Mouse (Mus musculus) ES-E14 (cell line): ENCODE results near the gene Mipol1. TPM values are rescaled to one million over a fixed set of nuclear protein-coding genes. Genes with fewer than 3 reads are reported as not detected.
"Not testable (repeated sequence)": the region's sequence is repeated elsewhere in the genome, so short reads cannot be mapped to it uniquely, and the experiment has no call there.

Experiments used
- DNase-seq: peaks from one replicate; pipeline ENCODE4 v3.0.0-alpha.2; 2013; ENCODE audit warnings: low read depth, low spot score
- H3K27ac ChIP-seq: 2 replicates; pipeline ENCODE4 v1.5.1; 2012; ENCODE audit warnings: low read depth, mild to moderate bottlenecking, low read length, moderate library complexity, mixed read lengths; ENCODE audit not compliant: poor library complexity, insufficient read depth, severe bottlenecking
- H3K36me3 ChIP-seq: 2 replicates; pipeline ENCODE4 v1.6.1; 2012; ENCODE audit warnings: mild to moderate bottlenecking, low read length, moderate library complexity, mixed read lengths; ENCODE audit not compliant: control insufficient read depth, poor library complexity, insufficient read depth, severe bottlenecking
- H3K4me1 ChIP-seq, 2 experiments: fragments of 150-350 bp in 1 of 2; sonication (generic) in 1 of 2; 2 replicates each; pipeline ENCODE4 v1.6.1; 2012; ENCODE audit warnings: low read length in 2 of 2, mild to moderate bottlenecking in 1 of 2, mixed read lengths in 1 of 2; ENCODE audit not compliant: control insufficient read depth in 2 of 2, insufficient read depth in 2 of 2, poor library complexity in 1 of 2
- H3K4me3 ChIP-seq, 2 experiments: fragments of 150-350 bp in 1 of 2; sonication (generic) in 1 of 2; 2 replicates each; pipeline ENCODE4 v1.5.1; 2012; ENCODE audit warnings: low read length in 2 of 2, low read depth in 1 of 2, mild to moderate bottlenecking in 1 of 2, mixed read lengths in 1 of 2; ENCODE audit not compliant: insufficient read depth in 1 of 2, poor library complexity in 1 of 2, severe bottlenecking in 1 of 2
- H3K9ac ChIP-seq: 2 replicates; pipeline ENCODE4 v1.6.1; 2012; ENCODE audit warnings: low read depth, mild to moderate bottlenecking, low read length, mixed read lengths; ENCODE audit not compliant: poor library complexity, insufficient read depth, severe bottlenecking
- H3K9me3 ChIP-seq: fragments of 150-350 bp; sonication (generic); 2 replicates; pipeline ENCODE4 v1.6.1; 2012; ENCODE audit warnings: low read depth, mild to moderate bottlenecking, low read length; ENCODE audit not compliant: control insufficient read depth, insufficient read depth
- CHD2 ChIP-seq: IDR thresholded peaks from 2 replicates; pipeline ENCODE4 v1.6.1; 2014; ENCODE audit warnings: mild to moderate bottlenecking, low read depth, low read length, inconsistent platforms
- HCFC1 ChIP-seq: IDR thresholded peaks from 2 replicates; pipeline ENCODE4 v1.6.1; 2012; ENCODE audit warnings: low read length, inconsistent platforms, borderline replicate concordance; ENCODE audit not compliant: insufficient read depth
- MAFK ChIP-seq: IDR thresholded peaks from 2 replicates; pipeline ENCODE4 v1.6.1; 2014; ENCODE audit warnings: mild to moderate bottlenecking, low read depth, low read length, inconsistent platforms; ENCODE audit not compliant: insufficient read depth
- ZC3H11A ChIP-seq: IDR thresholded peaks from 2 replicates; pipeline ENCODE4 v1.6.1; 2012; ENCODE audit warnings: low read depth, mild to moderate bottlenecking, inconsistent platforms, low read length, borderline replicate concordance
- ZNF384 ChIP-seq: IDR thresholded peaks from 2 replicates; pipeline ENCODE4 v1.6.1; 2012; ENCODE audit warnings: low read depth, low read length, inconsistent platforms
- in situ Hi-C, 2 experiments: fragments of 600-800 bp; cut with MboI; formaldehyde crosslinking; loops; one replicate each; pipeline ENCODE4 v1.15.1; 2025; ENCODE audit warnings: low sequenced_read_pairs in 2 of 2, inconsistent platforms in 1 of 2; ENCODE audit not compliant: unreplicated experiment in 2 of 2
- total RNA-seq: library from RNA; depleted of rRNA; stranded (reverse); fragments of 300-350 nt; gene quantifications from 2 replicates; pipeline ENCODE4 v1.2.3, GENCODE M21; 2012

The Mipol1 gene
- total RNA-seq, 1 experiment: 8.2 TPM

DNA sequence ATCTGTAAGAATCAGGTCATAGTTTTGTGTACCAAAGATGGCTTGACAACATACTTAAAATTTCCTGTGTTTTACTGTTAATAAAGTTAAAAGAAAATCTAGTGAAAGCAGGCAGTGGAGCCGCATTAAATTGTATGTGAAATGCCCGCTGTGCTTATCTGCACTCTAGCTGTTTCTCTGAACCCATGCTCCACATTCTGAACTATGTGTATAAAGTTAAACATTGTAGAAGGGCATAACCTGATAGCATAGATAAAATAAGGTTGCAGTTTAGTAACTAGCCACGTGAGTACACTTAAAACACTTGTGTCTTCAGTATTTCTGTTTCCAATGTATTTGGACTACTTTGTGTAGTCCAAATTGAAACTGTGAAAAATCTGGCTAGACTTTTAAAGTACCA is 183.6 kb downstream of the Mipol1 start:
- TF ChIP-seq HCFC1 (no peak), MAFK (no peak), ZC3H11A (no peak), CHD2 (no peak), ZNF384 (no peak)
- no peak overlapping the region for H3K9ac ChIP-seq
- H3K27ac ChIP-seq: no peak overlapping the region
- H3K4me1 ChIP-seq: no peaks in the 10 kb centered on the region
- no peaks in the 10 kb centered on the region for H3K36me3 ChIP-seq
- no peak for DNase-seq
- H3K4me3 ChIP-seq: no peak overlapping the region
- H3K9me3 ChIP-seq: no peaks in the 10 kb centered on the region
- in situ Hi-C loops: no loop called here

DNA sequence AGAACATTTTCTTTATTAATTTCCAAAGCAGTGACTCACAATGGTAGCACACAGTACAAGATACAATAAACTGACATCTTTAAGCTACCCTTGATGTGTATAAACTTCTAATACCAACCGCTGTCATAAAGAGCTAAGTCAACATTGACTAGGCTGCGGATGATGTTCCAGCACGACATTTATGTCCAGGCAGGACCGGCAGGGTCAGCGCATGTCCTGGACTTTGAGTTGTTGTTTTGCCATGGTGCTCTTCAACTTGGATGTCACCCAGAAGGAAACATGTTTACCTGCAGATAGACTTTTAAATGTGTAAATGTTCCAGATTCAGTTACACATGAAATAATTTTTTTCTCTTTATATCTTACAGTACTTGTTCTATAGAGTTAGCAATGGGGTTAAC is 194.7 kb downstream of the Mipol1 start:
- in situ Hi-C loops: no loop called here
- no peak for TF ChIP-seq CHD2
- no peak for TF ChIP-seq HCFC1
- no peak for TF ChIP-seq ZNF384
- no peak for TF ChIP-seq MAFK
- no peak for TF ChIP-seq ZC3H11A

DNA sequence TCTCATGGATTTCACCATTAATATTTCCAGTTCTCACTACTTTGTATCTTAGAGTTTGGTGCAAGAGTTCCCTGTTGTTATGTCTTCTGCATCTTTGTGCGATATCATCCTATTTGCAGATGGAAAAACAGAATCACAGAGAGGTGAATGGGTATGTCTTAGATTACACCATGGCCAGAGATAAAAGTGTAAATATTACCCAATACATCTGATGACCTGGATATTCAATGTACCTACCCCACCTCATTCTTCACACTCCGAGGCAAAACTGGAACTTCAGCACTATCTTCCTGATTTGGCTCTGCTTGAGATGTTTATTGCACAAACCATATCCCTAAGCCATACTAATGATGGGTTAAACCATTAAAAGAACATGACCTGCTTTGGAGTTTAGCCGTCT is 198.0 kb downstream of the Mipol1 start:
- in situ Hi-C loops: no loop called here

More for the DNA sequence above, 194.7 kb downstream of the Mipol1 start:
- H3K4me1 ChIP-seq: no peaks in the 10 kb centered on the region
- DNase-seq: no peak
- no peaks in the 10 kb centered on the region for H3K9me3 ChIP-seq
- no peak overlapping the region for H3K9ac ChIP-seq
- H3K4me3 ChIP-seq: no peak overlapping the region
- no peak overlapping the region for H3K27ac ChIP-seq
- no peaks in the 10 kb centered on the region for H3K36me3 ChIP-seq

DNA sequence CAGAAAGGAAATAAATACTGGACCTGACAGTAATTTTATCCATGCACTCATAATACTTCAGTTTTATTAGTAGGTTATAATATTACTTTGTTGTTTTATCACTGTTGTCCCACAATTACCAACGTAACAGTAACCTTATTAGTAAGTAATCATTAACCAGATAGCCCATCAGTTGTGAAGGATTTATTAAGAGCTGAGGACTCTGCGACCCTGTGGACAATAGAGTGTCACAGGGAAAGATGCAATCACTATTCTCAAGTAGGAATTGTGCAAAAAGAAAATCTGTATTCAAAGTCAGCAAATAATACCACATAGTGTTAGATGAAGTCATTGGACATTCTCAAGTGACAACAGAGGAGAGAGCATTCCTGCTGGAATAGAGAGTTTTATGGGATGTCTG is 198.5 kb downstream of the Mipol1 start:
- in situ Hi-C loops: no loop called here
- H3K36me3 ChIP-seq: no peaks in the 10 kb centered on the region
- no peak overlapping the region for H3K9ac ChIP-seq
- no peaks in the 10 kb centered on the region for H3K9me3 ChIP-seq
- no peaks in the 10 kb centered on the region for H3K4me1 ChIP-seq
- H3K27ac ChIP-seq: no peak overlapping the region
- DNase-seq: no peak
- H3K4me3 ChIP-seq: no peak overlapping the region
- no peak for TF ChIP-seq MAFK

More for the DNA sequence above, 198.0 kb downstream of the Mipol1 start:
- H3K4me3 ChIP-seq: no peak overlapping the region
- TF ChIP-seq ZC3H11A (no peak), MAFK (no peak), ZNF384 (no peak), HCFC1 (no peak), CHD2 (no peak)
- no peak for DNase-seq
- no peaks in the 10 kb centered on the region for H3K4me1 ChIP-seq
- no peaks in the 10 kb centered on the region for H3K36me3 ChIP-seq
- no peaks in the 10 kb centered on the region for H3K9me3 ChIP-seq
- no peak overlapping the region for H3K27ac ChIP-seq
- no peak overlapping the region for H3K9ac ChIP-seq

DNA sequence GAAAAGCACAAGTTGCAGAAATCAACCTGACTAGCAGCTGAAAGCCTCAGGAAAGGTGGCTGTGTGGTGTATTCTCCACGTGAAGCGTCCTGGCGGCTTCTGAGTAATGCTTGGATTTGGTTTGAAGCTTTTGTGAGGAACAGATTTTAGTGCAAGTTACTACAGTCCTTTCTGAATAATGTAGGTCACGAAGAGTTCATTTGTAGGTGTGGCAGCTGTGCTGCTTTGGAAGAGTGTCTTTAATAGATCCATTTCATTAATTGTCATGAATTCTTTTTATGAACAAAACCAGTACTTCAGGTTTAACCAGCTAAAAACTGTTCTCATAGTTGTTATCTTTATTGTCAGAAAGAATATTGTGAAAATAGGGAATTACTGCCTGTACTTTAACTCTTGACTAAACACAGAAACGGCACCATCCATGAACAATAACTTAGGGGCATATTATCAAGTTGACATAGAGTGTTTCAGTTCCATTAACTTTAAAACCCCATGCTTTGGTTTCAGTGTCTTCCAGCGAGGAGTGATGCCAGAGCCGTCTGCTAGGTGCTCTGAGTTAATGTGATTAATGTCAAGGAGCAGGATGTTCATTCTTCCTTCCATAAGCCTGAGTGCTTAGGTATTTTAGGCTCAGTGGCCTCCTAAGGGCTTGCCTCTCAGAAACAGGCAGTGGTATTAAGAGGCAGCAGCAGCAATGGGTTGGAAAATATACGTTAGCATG is 206.9 kb downstream of the Mipol1 start:
- in situ Hi-C loops, H3K4me1 ChIP-seq, H3K27ac ChIP-seq, DNase-seq, H3K9me3 ChIP-seq, H3K36me3 ChIP-seq, H3K4me3 ChIP-seq, H3K9ac ChIP-seq: not testable (repeated sequence)
